Mouse (Mus musculus) layer of hippocampus, postnatal 10 days (tissue): ENCODE measurements around the gene Vmn1r232. TPM values are rescaled to one million over a fixed set of nuclear protein-coding genes. Genes with fewer than 3 reads are reported as not detected.

ENCODE experiments used
- DNase-seq, 2 experiments: peaks; one replicate each; pipeline ENCODE4 v3.0.0; 2021; ENCODE audit warnings: low spot score in 2 of 2
- long read RNA-seq: library from polyadenylated mRNA; stranded (forward); transcript quantifications from one replicate; pipeline ENCODE4 v2.0.0, GENCODE M21; 2023
- total RNA-seq, 2 experiments: library from RNA; stranded (reverse); gene quantifications; 2 replicates each; pipeline ENCODE4 v1.2.3; 2021

Vmn1r232 gene
- not detected for total RNA-seq
- long read RNA-seq: 0 reads

GRCm38 (mm10) chr17:20919614-20920013, at the start of gene Vmn1r232:
TSS of gene Vmn1r232 (minus strand) at chr17:20919714.
- DNase-seq: no peak

GRCm38 (mm10) chr17:20966681-20967080, 47.2 kb upstream of the Vmn1r232 start:
- DNase-seq: no peak

- no peak for DNase-seq
Observed at GRCm38 (mm10) chr17:20965421-20965820, 45.9 kb upstream of the Vmn1r232 start.

- no peak for DNase-seq
Observed at GRCm38 (mm10) chr17:20960386-20960785, 40.9 kb upstream of the Vmn1r232 start.

- DNase-seq: no peak
Observed at GRCm38 (mm10) chr17:20946636-20947035, 27.1 kb upstream of the Vmn1r232 start.

GRCm38 (mm10) chr17:20946026-20946565, 26.6 kb upstream of the Vmn1r232 start:
- DNase-seq: peak; percentile 16 to 23

- peak; percentile 99 for DNase-seq
Observed at GRCm38 (mm10) chr17:20944985-20945891, 25.7 kb upstream of the Vmn1r232 start, which contains the start of gene Ppp2r1a. TSS of gene Ppp2r1a (plus strand) at chr17:20945311.

- no peak for DNase-seq
Observed at GRCm38 (mm10) chr17:20944226-20944625, 24.7 kb upstream of the Vmn1r232 start.

GRCm38 (mm10) chr17:20904991-20905390, 14.5 kb downstream of the Vmn1r232 start, which contains the start of gene Vmn1r231:
TSS of gene Vmn1r231 (minus strand) at chr17:20905091.
- no peak for DNase-seq

Other genes starting within 250 kb of the Vmn1r232 start
- not detected for gene Vmn1r226, start 236.9 kb downstream of the Vmn1r232 start, total RNA-seq
- not detected for gene Vmn1r227, start 189.9 kb downstream of the Vmn1r232 start, total RNA-seq
- not detected for gene Vmn1r228, start 133.6 kb downstream of the Vmn1r232 start, total RNA-seq
- under 1 TPM; 0.07 to 0.09 TPM for gene Vmn1r229, start 108.2 kb downstream of the Vmn1r232 start, total RNA-seq
- not detected for gene Vmn1r230, start 79.3 kb downstream of the Vmn1r232 start, total RNA-seq
- gene Vmn1r231, start 14.6 kb downstream of the Vmn1r232 start, total RNA-seq: not detected
- gene Ppp2r1a, start 25.6 kb upstream of the Vmn1r232 start, total RNA-seq: 100 to 1,000 TPM; 774 to 805 TPM
- not detected for gene Vmn1r233, start 76.8 kb upstream of the Vmn1r232 start, total RNA-seq
- gene Zfp160, start 89.2 kb upstream of the Vmn1r232 start, total RNA-seq: 10 to 100 TPM; 24.8 to 27.2 TPM